ENCODE assay signal across 9 mouse cellular contexts in genomic region chr9:61379016-61379634, GRCm38 (mm10). TPM values are rescaled to one million over a fixed set of nuclear protein-coding genes. Genes with fewer than 3 reads are reported as not detected.
A peak's percentile ranks its signal among the peaks of the same experiment; 100 is the strongest.
DNase-seq lines count a peak whose midpoint lies in the region; ATAC-seq and TF ChIP-seq lines count a peak whose summit lies in the region.
"Had no signal": no experiment of that assay in that cellular context is flagged by ENCODE, and none has a peak within 500 bp of the region (broad histone marks: within the 10 kb centered on the region; RNA-seq: fewer than 3 reads in every experiment).

No protein-coding gene starts in this region.

- H3K9ac ChIP-seq in forebrain, embryonic 11.5 days (ENCODE audit: low read length): no peak overlapping the region
- H3K9ac ChIP-seq in forebrain, embryonic 16.5 days (replicated peaks; ENCODE audit: low read depth, low read length): no peak overlapping the region; the same call in 1 of the 2 replicates
- no peak overlapping the region for H3K9ac ChIP-seq in intestine, embryonic 15.5 days
- no peak overlapping the region for H3K9ac ChIP-seq in midbrain, embryonic 12.5 days (replicated peaks)
- H3K9ac ChIP-seq: stomach, embryonic 15.5 days had no signal

- DNase-seq in forebrain, embryonic 11.5 days (ENCODE audit: low spot score): no peak
- no peak for DNase-seq in brain, embryonic 14.5 days (ENCODE audit: low read depth)
- no peak for DNase-seq in spleen, adult 12 weeks (ENCODE audit: low spot score)
- no peak for DNase-seq in right cerebral cortex, adult 18-20 months
- no peak for DNase-seq in layer of hippocampus, adult 9-11 months

- no peak for ATAC-seq in forebrain, embryonic 11.5 days (replicated peaks; ENCODE audit: low FRiP score)
- ATAC-seq in forebrain, embryonic 16.5 days: no peak
- ATAC-seq in intestine, embryonic 15.5 days: peak; percentile 49
- no peak for ATAC-seq in midbrain, embryonic 12.5 days (ENCODE audit: low FRiP score, low read depth)

- TF ChIP-seq CTCF in brain, embryonic 14.5 days (IDR thresholded peaks at IDR 0.05; ENCODE audit: borderline replicate concordance, extremely low read depth, insufficient read depth, insufficient read length): peak; percentile 16; the same call in 1 of the 2 replicates

- H3K9me3 ChIP-seq in forebrain, embryonic 11.5 days (ENCODE audit: control insufficient read depth, low read length): no peaks in the 10 kb centered on the region
- no peaks in the 10 kb centered on the region for H3K9me3 ChIP-seq in forebrain, embryonic 16.5 days (ENCODE audit: control insufficient read depth, low read length)
- no peaks in the 10 kb centered on the region for H3K9me3 ChIP-seq in intestine, embryonic 15.5 days
- H3K9me3 ChIP-seq in midbrain, embryonic 12.5 days: no peaks in the 10 kb centered on the region
- H3K9me3 ChIP-seq: stomach, embryonic 15.5 days had no signal

- H3K4me2 ChIP-seq in forebrain, embryonic 11.5 days (ENCODE audit: low read depth, low read length, severe bottlenecking): peak overlapping the region; percentile 98; the same call in 1 of the 2 replicates
- H3K4me2 ChIP-seq in forebrain, embryonic 16.5 days (ENCODE audit: low read length): no peak overlapping the region
- peak overlapping the region; percentile 17; the same call in 1 of the 2 replicates for H3K4me2 ChIP-seq in intestine, embryonic 15.5 days (replicated peaks)
- H3K4me2 ChIP-seq in midbrain, embryonic 12.5 days (replicated peaks): peak overlapping the region; percentile 88
- H3K4me2 ChIP-seq: stomach, embryonic 15.5 days had no signal

- 56% methylated on average over 11 of the region's 11 CpGs for WGBS in forebrain, embryonic 11.5 days
- WGBS in forebrain, embryonic 16.5 days: 51% methylated on average over 11 of the region's 11 CpGs
- 66% methylated on average over 11 of the region's 11 CpGs for WGBS in intestine, embryonic 15.5 days
- WGBS in midbrain, embryonic 12.5 days: 65% methylated on average over 11 of the region's 11 CpGs

- no peak for TF ChIP-seq POLR2A in brain, embryonic 14.5 days (IDR thresholded peaks at IDR 0.05; ENCODE audit: borderline replicate concordance, extremely low read depth, insufficient read depth, insufficient read length, poor library complexity, severe bottlenecking)

- peaks cover 84% of the 10 kb centered on the region for H3K4me1 ChIP-seq in forebrain, embryonic 11.5 days (replicated peaks; ENCODE audit: control insufficient read depth, insufficient read depth, low read length)
- peaks cover 95% of the 10 kb centered on the region for H3K4me1 ChIP-seq in forebrain, embryonic 16.5 days (replicated peaks; ENCODE audit: control insufficient read depth, insufficient read depth, low read length)
- H3K4me1 ChIP-seq in intestine, embryonic 15.5 days (replicated peaks): peaks cover 77% of the 10 kb centered on the region
- H3K4me1 ChIP-seq in midbrain, embryonic 12.5 days: peaks cover 99% of the 10 kb centered on the region

- peaks cover 3% of the 10 kb centered on the region; the same call in 1 of the 2 replicates for H3K36me3 ChIP-seq in forebrain, embryonic 11.5 days (ENCODE audit: control insufficient read depth, insufficient read depth, low read length)
- H3K36me3 ChIP-seq in forebrain, embryonic 16.5 days (ENCODE audit: control insufficient read depth, insufficient read depth): no peaks in the 10 kb centered on the region
- peaks cover 3% of the 10 kb centered on the region; the same call in 1 of the 2 replicates for H3K36me3 ChIP-seq in intestine, embryonic 15.5 days
- H3K36me3 ChIP-seq in midbrain, embryonic 12.5 days: peaks cover 47% of the 10 kb centered on the region

- H3K27ac ChIP-seq in forebrain, embryonic 11.5 days (ENCODE audit: low read depth, low read length): peak overlapping the region; percentile 26; the same call in 1 of the 2 replicates
- no peak overlapping the region for H3K27ac ChIP-seq in forebrain, embryonic 16.5 days (ENCODE audit: low read length)
- no peak overlapping the region for H3K27ac ChIP-seq in intestine, embryonic 15.5 days
- H3K27ac ChIP-seq in midbrain, embryonic 12.5 days (replicated peaks): peak overlapping the region; percentile 90; the same call in 1 of the 2 replicates
- H3K27ac ChIP-seq: stomach, embryonic 15.5 days had no signal

- H3K4me3 ChIP-seq in forebrain, embryonic 11.5 days (ENCODE audit: low read depth, low read length): no peak overlapping the region
- no peak overlapping the region for H3K4me3 ChIP-seq in forebrain, embryonic 16.5 days (replicated peaks; ENCODE audit: low read length)
- H3K4me3 ChIP-seq in intestine, embryonic 15.5 days (replicated peaks): no peak overlapping the region
- peak overlapping the region; percentile 97; the same call in 1 of the 2 replicates for H3K4me3 ChIP-seq in midbrain, embryonic 12.5 days
- H3K4me3 ChIP-seq: stomach, embryonic 15.5 days had no signal

- H3K27me3 ChIP-seq in forebrain, embryonic 11.5 days (ENCODE audit: control insufficient read depth, insufficient read depth, low read length): no peaks in the 10 kb centered on the region
- H3K27me3 ChIP-seq in forebrain, embryonic 16.5 days (replicated peaks; ENCODE audit: control insufficient read depth, insufficient read depth, low read length): no peaks in the 10 kb centered on the region
- no peaks in the 10 kb centered on the region for H3K27me3 ChIP-seq in intestine, embryonic 15.5 days (replicated peaks)
- peaks cover 12% of the 10 kb centered on the region; the same call in 1 of the 2 replicates for H3K27me3 ChIP-seq in midbrain, embryonic 12.5 days
- H3K27me3 ChIP-seq: stomach, embryonic 15.5 days had no signal

RNA-seq across cellular contexts. Expression of gene Tle3, which starts 7.0 kb away (rescaled TPM):
- 57.8 and 58.2 TPM in 2 replicates for polyA plus RNA-seq in forebrain, embryonic 11.5 days (2014; fragmentation: Nextera tagmentation; extraction: Ambion mirVana)
- 36.8 and 42.5 TPM in 2 replicates for polyA plus RNA-seq in forebrain, embryonic 16.5 days (2015; fragmentation: Nextera tagmentation; extraction: Ambion mirVana)
- 108 and 121 TPM in 2 replicates for polyA plus RNA-seq in brain, embryonic 14.5 days (2012; rRNA removed)
- polyA plus RNA-seq in intestine, embryonic 15.5 days (2015; fragmentation: Nextera tagmentation; extraction: Ambion mirVana): 18.6 and 20.3 TPM in 2 replicates
- polyA plus RNA-seq in midbrain, embryonic 12.5 days (2016; fragmentation: Nextera tagmentation; extraction: Ambion mirVana): 65.9 and 71.9 TPM in 2 replicates

Comparison
In these comparisons a context has a peak if more than half of its experiments do, and no peak if none do; other contexts are left out.
1. H3K27ac ChIP-seq: peak in forebrain, embryonic 11.5 days (single experiment) and midbrain, embryonic 12.5 days (single experiment); none in forebrain, embryonic 16.5 days (single experiment) and intestine, embryonic 15.5 days (single experiment).